Mouse (Mus musculus) liver, adult 2 months (tissue): ENCODE data around the gene Tmem208. TPM values are rescaled to one million over a fixed set of nuclear protein-coding genes. Genes with fewer than 3 reads are reported as not detected.
A peak's percentile ranks its signal among the peaks of the same experiment; 100 is the strongest.

ENCODE experiments used
- DNase-seq: peaks from one replicate; pipeline ENCODE4 v3.0.0-alpha.2; 2011; ENCODE audit warnings: low read depth, low spot score; ENCODE audit errors: extremely low read depth
- H3K27ac ChIP-seq: fragments of 200-500 bp; replicated peaks from 2 replicates; pipeline ENCODE4 v1.5.1; 2012; ENCODE audit warnings: low read depth, mild to moderate bottlenecking, control low read depth, inconsistent platforms, low read length; ENCODE audit not compliant: insufficient read depth
- H3K27me3 ChIP-seq: fragments of 200-500 bp; 2 replicates; pipeline ENCODE4 v1.6.1; 2012; ENCODE audit warnings: mild to moderate bottlenecking, moderate library complexity, low read length, inconsistent platforms; ENCODE audit not compliant: control insufficient read depth, insufficient read depth
- H3K36me3 ChIP-seq: fragments of 200-500 bp; 2 replicates; pipeline ENCODE4 v1.6.1; 2012; ENCODE audit warnings: low read length, inconsistent platforms; ENCODE audit not compliant: control insufficient read depth, insufficient read depth
- H3K4me1 ChIP-seq: fragments of 200-500 bp; 2 replicates; pipeline ENCODE4 v1.6.1; 2011; ENCODE audit warnings: low read length; ENCODE audit not compliant: control insufficient read depth, insufficient read depth
- H3K4me3 ChIP-seq: fragments of 200-500 bp; 2 replicates; pipeline ENCODE4 v1.5.1; 2011; ENCODE audit warnings: low read depth, mild to moderate bottlenecking, control low read depth, low read length, moderate library complexity; ENCODE audit not compliant: insufficient read depth
- H3K79me2 ChIP-seq: fragments of 200-500 bp; 2 replicates; pipeline ENCODE4 v1.6.1; 2012; ENCODE audit warnings: inconsistent platforms, mild to moderate bottlenecking, low read length, moderate library complexity; ENCODE audit not compliant: control insufficient read depth, insufficient read depth
- H3K9ac ChIP-seq: fragments of 200-500 bp; 2 replicates; pipeline ENCODE4 v1.6.1; 2012; ENCODE audit warnings: low read depth, mild to moderate bottlenecking, control low read depth, inconsistent platforms, low read length
- CTCF ChIP-seq: fragments of 200-500 bp; IDR thresholded peaks from 2 replicates; pipeline ENCODE4 v1.5.1; 2011; ENCODE audit warnings: low read depth, low read length, control low read depth
- POLR2A ChIP-seq: fragments of 200-500 bp; IDR thresholded peaks from 2 replicates; pipeline ENCODE4 v1.6.1; 2011; ENCODE audit warnings: low read length, control low read depth; ENCODE audit not compliant: insufficient read depth; ENCODE audit errors: extremely low read depth
- WGBS: fragments of 180-500 bp; shearing (Covaris S2); methylation state at CpG from one replicate; pipeline ENCODE4 v1.1.7; 2018; 5-methylcytosine and 5-hydroxymethylcytosine counted together
- polyA plus RNA-seq: library from polyadenylated mRNA; depleted of rRNA; stranded (reverse); fragments of >200 nt; gene quantifications from 2 replicates; pipeline ENCODE4 v1.2.3, GENCODE M21; 2012
- total RNA-seq: library from RNA; depleted of rRNA; stranded (reverse); fragments of >200 nt; gene quantifications from 2 replicates; pipeline ENCODE4 v1.2.3, GENCODE M21; 2014

The Tmem208 gene
- total and polyA plus RNA-seq, 2 experiments, result 90.9 to 104 TPM

- H3K4me1 ChIP-seq, result peaks cover 11% of the 10 kb centered on the region
- WGBS, result 0% methylated on average over 12 of the region's 12 CpGs
Observed at GRCm38 (mm10) chr8:105325641-105326093, 487 bp upstream of the Tmem208 start.

GRCm38 (mm10) chr8:105326968-105327367 is 814 bp downstream of the Tmem208 start:
- Histone ChIP-seq H3K4me3 (peak overlapping the region; percentile 58), H3K79me2 (peaks cover 7% of the 10 kb centered on the region; the same call in 1 of the 2 replicates), H3K27ac (no peak overlapping the region), H3K27me3 (no peaks in the 10 kb centered on the region), H3K9ac (peak overlapping the region; percentile 57), H3K36me3 (peaks cover 7% of the 10 kb centered on the region; the same call in 1 of the 2 replicates), H3K4me1 (peaks cover 11% of the 10 kb centered on the region)
- no peak for DNase-seq
- WGBS, result 23% methylated on average over 6 of the region's 6 CpGs
- TF ChIP-seq CTCF, result no peak
- TF ChIP-seq POLR2A, result no peak

More at GRCm38 (mm10) chr8:105325641-105326093, 487 bp upstream of the Tmem208 start:
- TF ChIP-seq CTCF (no peak), POLR2A (no peak)
- Histone ChIP-seq H3K79me2 (peaks cover 7% of the 10 kb centered on the region; the same call in 1 of the 2 replicates), H3K4me3 (peak overlapping the region; percentile 58), H3K36me3 (peaks cover 7% of the 10 kb centered on the region; the same call in 1 of the 2 replicates), H3K27me3 (no peaks in the 10 kb centered on the region), H3K9ac (peak overlapping the region; percentile 71), H3K27ac (peak overlapping the region; percentile 29)
- DNase-seq, result no peak

GRCm38 (mm10) chr8:105330325-105330724 is 4.2 kb downstream of the Tmem208 start:
- WGBS, result 87% methylated on average over 12 of the region's 12 CpGs
- peaks cover 6% of the 10 kb centered on the region; the same call in 1 of the 2 replicates for H3K79me2 ChIP-seq
- no peak for TF ChIP-seq CTCF
- no peak for TF ChIP-seq POLR2A
- H3K27ac ChIP-seq, result no peak overlapping the region
- no peaks in the 10 kb centered on the region for H3K27me3 ChIP-seq
- H3K4me1 ChIP-seq, result peaks cover 10% of the 10 kb centered on the region
- H3K9ac ChIP-seq, result no peak overlapping the region
- DNase-seq, result no peak
- peaks cover 7% of the 10 kb centered on the region; the same call in 1 of the 2 replicates for H3K36me3 ChIP-seq
- no peak overlapping the region for H3K4me3 ChIP-seq

- Histone ChIP-seq H3K27me3 (no peaks in the 10 kb centered on the region), H3K4me1 (peaks cover 7% of the 10 kb centered on the region), H3K9ac (no peak overlapping the region), H3K4me3 (no peak overlapping the region), H3K36me3 (peaks cover 7% of the 10 kb centered on the region; the same call in 1 of the 2 replicates), H3K79me2 (no peaks in the 10 kb centered on the region), H3K27ac (no peak overlapping the region)
- no peak for TF ChIP-seq POLR2A
- 94% methylated on average over 22 of the region's 22 CpGs for WGBS
- no peak for DNase-seq
Observed at GRCm38 (mm10) chr8:105331469-105331868, 5.3 kb downstream of the Tmem208 start.

GRCm38 (mm10) chr8:105331931-105332330 is 5.8 kb downstream of the Tmem208 start:
- TF ChIP-seq POLR2A (no peak), CTCF (no peak)
- H3K27me3 ChIP-seq, result no peaks in the 10 kb centered on the region
- H3K9ac ChIP-seq, result no peak overlapping the region
- no peak overlapping the region for H3K27ac ChIP-seq
- H3K79me2 ChIP-seq, result no peaks in the 10 kb centered on the region
- 85% methylated on average over 9 of the region's 9 CpGs for WGBS
- peaks cover 5% of the 10 kb centered on the region for H3K4me1 ChIP-seq
- no peak for DNase-seq
- peaks cover 7% of the 10 kb centered on the region; the same call in 1 of the 2 replicates for H3K36me3 ChIP-seq
- no peak overlapping the region for H3K4me3 ChIP-seq

GRCm38 (mm10) chr8:105332523-105332922 is 6.4 kb downstream of the Tmem208 start:
- H3K27me3 ChIP-seq, result no peaks in the 10 kb centered on the region
- H3K4me1 ChIP-seq, result 0 out of 2 replicates have a peak, but pooled peaks cover under 1% of the 10 kb centered on the region
- H3K9ac ChIP-seq, result no peak overlapping the region
- H3K4me3 ChIP-seq, result no peak overlapping the region
- H3K27ac ChIP-seq, result no peak overlapping the region
- no peaks in the 10 kb centered on the region for H3K79me2 ChIP-seq
- 45% methylated on average over 2 of the region's 2 CpGs for WGBS
- DNase-seq, result peak; percentile 24
- no peak for TF ChIP-seq POLR2A
- TF ChIP-seq CTCF, result no peak
- peaks cover 7% of the 10 kb centered on the region; the same call in 1 of the 2 replicates for H3K36me3 ChIP-seq
